Mouse (Mus musculus): ENCODE data around the gene Lix1l. TPM values are rescaled to one million over a fixed set of nuclear protein-coding genes. Genes with fewer than 3 reads are reported as not detected.

Gene Lix1l
- polyA plus RNA-seq, 1 experiment from 2014 or later: 0.73 TPM

DNA sequence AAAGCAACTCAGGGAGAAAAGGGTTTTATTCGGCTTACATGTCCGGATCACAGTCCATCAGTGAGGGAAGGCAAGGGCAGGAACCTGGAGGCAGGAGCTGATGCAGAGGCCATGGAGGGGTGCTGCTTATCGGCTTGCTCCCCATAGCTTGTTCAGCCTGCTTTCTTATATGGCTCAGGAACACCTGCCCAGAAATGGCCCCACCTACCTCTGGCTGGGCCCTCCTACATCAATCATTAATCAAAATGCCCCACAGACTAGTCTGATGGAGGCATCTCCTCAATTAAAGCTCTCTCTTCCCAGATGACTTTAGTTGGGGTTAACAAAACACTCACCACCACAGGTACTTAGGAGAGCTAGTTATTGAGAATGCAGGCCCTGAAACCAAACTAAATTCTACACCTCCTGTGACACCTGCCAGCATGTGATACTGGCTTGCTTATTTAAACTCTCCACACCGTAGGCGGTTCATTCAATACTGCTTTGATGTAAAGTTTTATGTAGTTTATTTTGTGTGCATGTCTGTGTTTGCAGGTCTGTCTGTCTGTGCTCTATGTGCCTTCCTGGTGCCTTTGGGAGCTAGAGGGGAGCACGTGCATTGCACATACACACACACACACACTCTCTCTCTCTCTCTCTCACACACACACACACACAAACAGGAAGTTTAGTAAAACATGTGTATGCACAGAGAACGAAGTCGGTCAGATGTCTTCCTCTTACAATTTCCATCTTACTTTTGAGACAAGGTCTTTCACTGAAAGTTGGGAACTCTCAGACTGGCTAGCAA lies 34.1 kb upstream of the Lix1l start:
- Histone ChIP-seq H3K4me2 (no peak overlapping the region), H3K9ac (no peak overlapping the region), H3K9me3 (replicated peaks) (no peaks in the 10 kb centered on the region), H3K27me3 (no peaks in the 10 kb centered on the region), H3K36me3 (no peaks in the 10 kb centered on the region), H3K4me1 (replicated peaks) (peaks cover 60% of the 10 kb centered on the region), H3K4me3 (replicated peaks) (no peak overlapping the region), H3K27ac (no peak overlapping the region)
- WGBS (ENCODE audit: insufficient replicate concordance): 66% methylated on average over 8 of the region's 8 CpGs
- ATAC-seq (ENCODE audit: low read depth) (no peak), DNase-seq (no peak)

DNA sequence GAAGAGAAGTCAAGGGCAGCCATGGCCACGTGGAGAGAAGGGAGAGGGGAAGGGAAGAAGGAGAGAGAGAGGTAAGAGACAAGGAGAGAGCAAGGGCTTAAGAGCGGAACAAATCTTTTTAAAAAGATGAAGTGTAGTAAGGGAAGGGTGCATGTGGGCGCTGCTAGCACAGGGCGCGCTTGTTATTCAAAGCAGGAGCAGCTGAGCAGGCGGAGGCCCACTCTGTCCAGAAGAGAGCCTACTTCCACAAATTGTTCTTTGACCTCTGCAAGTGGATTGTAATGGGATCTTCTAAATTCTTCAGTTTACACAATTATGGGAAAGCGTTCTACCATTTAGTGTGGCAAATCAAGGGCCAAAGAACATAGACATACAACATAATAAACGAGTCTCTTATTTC lies 32.3 kb upstream of the Lix1l start:
- Histone ChIP-seq H3K36me3 (no peaks in the 10 kb centered on the region), H3K27me3 (no peaks in the 10 kb centered on the region), H3K4me1 (replicated peaks) (peaks cover 50% of the 10 kb centered on the region), H3K4me3 (replicated peaks) (no peak overlapping the region), H3K27ac (no peak overlapping the region), H3K9me3 (replicated peaks) (no peaks in the 10 kb centered on the region), H3K9ac (no peak overlapping the region), H3K4me2 (no peak overlapping the region)
- no peak for DNase-seq
- no peak for ATAC-seq (ENCODE audit: low read depth)
- WGBS (ENCODE audit: insufficient replicate concordance): 68% methylated on average over 8 of the region's 8 CpGs

DNA sequence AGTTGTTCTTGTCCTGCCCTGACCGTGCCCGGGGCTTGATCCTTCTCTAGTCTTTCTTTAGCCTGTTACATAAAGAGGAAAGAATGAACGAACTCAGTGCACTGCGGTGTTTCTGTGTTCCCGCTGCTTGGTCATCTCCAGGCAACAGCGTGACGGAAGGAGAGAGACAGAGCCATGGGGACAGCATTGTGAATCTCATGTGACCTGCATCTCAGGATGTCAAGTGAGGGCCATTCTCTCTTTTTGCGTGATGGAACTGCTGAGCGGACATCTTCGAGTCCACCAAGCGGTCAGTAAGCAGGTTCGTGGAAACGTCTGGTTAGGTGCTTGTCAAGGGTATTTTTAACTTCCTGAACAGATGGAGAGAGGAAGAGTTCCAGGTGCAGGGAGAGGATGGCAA lies 31.4 kb upstream of the Lix1l start:
- DNase-seq (no peak), ATAC-seq (ENCODE audit: low read depth) (no peak)
- Histone ChIP-seq H3K9me3 (replicated peaks) (no peaks in the 10 kb centered on the region), H3K9ac (no peak overlapping the region), H3K4me2 (no peak overlapping the region), H3K27ac (no peak overlapping the region; the same call in 1 of the 2 replicates), H3K36me3 (no peaks in the 10 kb centered on the region), H3K4me1 (replicated peaks) (peaks cover 50% of the 10 kb centered on the region), H3K4me3 (replicated peaks) (no peak overlapping the region), H3K27me3 (no peaks in the 10 kb centered on the region)
- 87% methylated on average over 13 of the region's 13 CpGs for WGBS (ENCODE audit: insufficient replicate concordance)

DNA sequence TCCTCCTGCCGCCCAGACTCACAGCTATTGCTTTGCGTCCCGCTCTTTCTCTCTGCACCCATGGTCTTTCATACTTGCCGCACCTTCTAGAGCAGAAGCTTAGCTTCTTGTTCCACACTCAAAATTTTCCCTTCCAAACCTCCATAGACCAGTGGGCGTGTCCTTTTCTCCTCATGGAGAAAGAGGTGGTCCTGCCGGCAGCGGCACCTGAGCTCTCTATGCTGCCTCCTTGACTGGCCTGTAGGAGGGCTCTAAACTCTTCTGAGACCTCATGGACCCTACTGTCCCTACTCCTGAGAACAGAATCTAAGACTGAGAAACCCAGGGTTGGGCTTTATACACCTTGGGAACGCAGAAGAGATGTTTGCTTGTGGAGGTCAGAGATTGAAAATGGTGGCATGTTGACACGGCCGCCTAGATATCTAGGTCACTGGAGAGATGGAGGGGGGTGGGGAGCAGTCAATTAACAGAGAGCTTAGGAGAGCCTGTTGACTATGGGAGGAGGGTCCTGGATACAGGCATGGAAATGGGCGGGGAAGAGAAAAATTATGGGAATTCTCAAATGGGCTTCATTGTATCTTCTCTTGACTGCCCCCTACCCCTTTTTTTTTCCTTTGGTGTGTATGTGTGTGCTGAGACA lies 30.9 kb upstream of the Lix1l start:
- 75% methylated on average over 11 of the region's 11 CpGs for WGBS (ENCODE audit: insufficient replicate concordance)
- Histone ChIP-seq H3K9ac (no peak overlapping the region), H3K9me3 (replicated peaks) (no peaks in the 10 kb centered on the region), H3K4me2 (no peak overlapping the region), H3K27me3 (no peaks in the 10 kb centered on the region), H3K4me1 (replicated peaks) (peaks cover 46% of the 10 kb centered on the region), H3K27ac (peak overlapping the region; percentile 41), H3K4me3 (replicated peaks) (no peak overlapping the region), H3K36me3 (no peaks in the 10 kb centered on the region)
- no peak for DNase-seq
- ATAC-seq (ENCODE audit: low read depth): no peak

DNA sequence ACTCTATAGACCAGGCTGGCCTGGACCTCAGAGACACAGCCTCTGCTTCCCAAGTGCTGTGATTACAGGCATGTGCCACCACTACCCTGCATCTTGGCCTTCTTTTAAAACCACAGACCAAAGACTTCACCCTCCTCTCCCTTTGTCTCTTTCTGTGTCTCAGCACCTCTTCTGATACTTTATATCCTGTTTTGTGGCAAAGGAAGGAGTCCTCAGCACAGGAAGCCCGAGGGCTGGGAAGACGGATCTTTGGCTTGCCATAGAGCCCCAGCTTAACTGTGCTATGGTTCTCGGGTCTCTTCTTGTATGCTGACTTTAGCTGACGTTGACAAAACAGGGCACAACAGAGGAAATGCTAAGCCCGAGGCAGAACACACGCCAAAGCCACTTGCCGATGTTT lies 30.3 kb upstream of the Lix1l start:
- H3K9ac ChIP-seq: no peak overlapping the region
- no peaks in the 10 kb centered on the region for H3K27me3 ChIP-seq
- no peak overlapping the region for H3K4me3 ChIP-seq (replicated peaks)
- H3K4me2 ChIP-seq: no peak overlapping the region
- H3K36me3 ChIP-seq: no peaks in the 10 kb centered on the region
- WGBS (ENCODE audit: insufficient replicate concordance): 47% methylated on average over 7 of the region's 7 CpGs
- H3K4me1 ChIP-seq (replicated peaks): peaks cover 48% of the 10 kb centered on the region
- H3K27ac ChIP-seq: peak overlapping the region; percentile 41; the same call in 1 of the 2 replicates
- ATAC-seq (ENCODE audit: low read depth): no peak
- no peaks in the 10 kb centered on the region for H3K9me3 ChIP-seq (replicated peaks)
- DNase-seq: no peak

DNA sequence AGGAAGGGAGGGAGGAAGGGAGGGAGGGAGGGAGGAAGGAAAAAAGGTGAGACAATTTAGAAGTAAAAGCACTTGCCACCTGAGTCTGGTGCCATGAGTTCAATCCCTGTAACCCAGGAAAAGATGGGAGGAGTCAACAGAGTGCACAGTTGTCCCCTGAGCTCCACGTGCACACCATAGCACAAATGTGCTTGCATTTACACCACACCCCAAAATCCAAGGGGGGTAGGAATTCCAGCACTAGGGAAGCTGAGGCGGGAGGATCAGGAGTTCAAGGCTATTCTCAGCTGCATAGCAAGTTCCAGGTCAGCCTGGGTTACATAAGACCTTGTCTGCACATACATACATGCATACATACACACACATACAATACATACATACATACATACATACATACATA lies 29.6 kb upstream of the Lix1l start:
- WGBS (ENCODE audit: insufficient replicate concordance): 59% methylated on average over 2 of the region's 2 CpGs
- no peaks in the 10 kb centered on the region for H3K27me3 ChIP-seq
- peaks cover 49% of the 10 kb centered on the region for H3K4me1 ChIP-seq (replicated peaks)
- ATAC-seq (ENCODE audit: low read depth) (no peak), DNase-seq (no peak)
- no peak overlapping the region for H3K4me3 ChIP-seq (replicated peaks)
- H3K4me2 ChIP-seq: no peak overlapping the region
- no peaks in the 10 kb centered on the region for H3K9me3 ChIP-seq (replicated peaks)
- H3K9ac ChIP-seq: no peak overlapping the region
- peak overlapping the region; percentile 55; the same call in 1 of the 2 replicates for H3K27ac ChIP-seq
- no peaks in the 10 kb centered on the region for H3K36me3 ChIP-seq

DNA sequence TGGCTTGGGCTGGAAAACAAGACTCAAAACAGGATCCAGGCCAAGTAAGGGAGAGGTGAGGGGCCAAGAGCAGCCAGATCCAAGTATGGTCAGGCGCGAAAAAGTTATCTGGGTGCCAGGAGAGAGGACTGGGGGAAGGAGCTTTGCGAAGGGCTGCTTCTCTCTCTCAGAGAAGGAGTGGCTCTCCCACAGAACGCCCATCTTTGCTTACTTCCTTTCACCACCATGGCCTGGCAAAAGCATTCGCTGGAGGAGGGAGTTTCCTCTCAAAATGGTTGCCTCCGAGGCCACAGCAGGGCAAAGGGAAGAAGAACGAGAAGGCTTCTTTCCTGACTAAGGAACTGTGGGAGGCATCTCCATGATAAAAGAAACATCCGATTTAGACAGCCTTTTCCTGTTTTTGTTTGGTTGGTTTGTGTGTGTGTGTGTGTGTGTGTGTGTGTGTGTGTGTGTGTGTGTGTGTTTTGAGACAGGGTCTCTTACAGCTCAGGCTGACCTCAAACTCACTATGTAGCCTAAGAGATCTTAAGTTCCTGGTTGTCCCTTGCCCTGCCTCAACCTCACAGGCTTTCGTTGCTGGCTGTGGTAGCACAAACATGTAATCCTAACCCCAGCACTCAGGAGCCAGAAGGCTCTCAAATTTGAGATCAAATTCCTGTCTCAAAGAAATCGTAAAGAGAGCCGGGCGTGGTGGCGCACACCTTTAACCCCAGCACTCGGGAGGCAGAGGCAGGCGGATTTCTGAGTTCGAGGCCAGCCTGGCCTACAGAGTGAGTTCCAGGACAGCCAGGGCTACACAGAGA lies 28.9 kb upstream of the Lix1l start:
- Histone ChIP-seq H3K36me3 (no peaks in the 10 kb centered on the region), H3K27ac (peak overlapping the region; percentile 55; the same call in 1 of the 2 replicates), H3K9ac (no peak overlapping the region), H3K27me3 (no peaks in the 10 kb centered on the region), H3K9me3 (replicated peaks) (no peaks in the 10 kb centered on the region), H3K4me3 (replicated peaks) (no peak overlapping the region), H3K4me1 (replicated peaks) (peaks cover 52% of the 10 kb centered on the region), H3K4me2 (no peak overlapping the region)
- WGBS (ENCODE audit: insufficient replicate concordance): 52% methylated on average over 16 of the region's 16 CpGs
- ATAC-seq (ENCODE audit: low read depth) (no peak), DNase-seq (no peak)

DNA sequence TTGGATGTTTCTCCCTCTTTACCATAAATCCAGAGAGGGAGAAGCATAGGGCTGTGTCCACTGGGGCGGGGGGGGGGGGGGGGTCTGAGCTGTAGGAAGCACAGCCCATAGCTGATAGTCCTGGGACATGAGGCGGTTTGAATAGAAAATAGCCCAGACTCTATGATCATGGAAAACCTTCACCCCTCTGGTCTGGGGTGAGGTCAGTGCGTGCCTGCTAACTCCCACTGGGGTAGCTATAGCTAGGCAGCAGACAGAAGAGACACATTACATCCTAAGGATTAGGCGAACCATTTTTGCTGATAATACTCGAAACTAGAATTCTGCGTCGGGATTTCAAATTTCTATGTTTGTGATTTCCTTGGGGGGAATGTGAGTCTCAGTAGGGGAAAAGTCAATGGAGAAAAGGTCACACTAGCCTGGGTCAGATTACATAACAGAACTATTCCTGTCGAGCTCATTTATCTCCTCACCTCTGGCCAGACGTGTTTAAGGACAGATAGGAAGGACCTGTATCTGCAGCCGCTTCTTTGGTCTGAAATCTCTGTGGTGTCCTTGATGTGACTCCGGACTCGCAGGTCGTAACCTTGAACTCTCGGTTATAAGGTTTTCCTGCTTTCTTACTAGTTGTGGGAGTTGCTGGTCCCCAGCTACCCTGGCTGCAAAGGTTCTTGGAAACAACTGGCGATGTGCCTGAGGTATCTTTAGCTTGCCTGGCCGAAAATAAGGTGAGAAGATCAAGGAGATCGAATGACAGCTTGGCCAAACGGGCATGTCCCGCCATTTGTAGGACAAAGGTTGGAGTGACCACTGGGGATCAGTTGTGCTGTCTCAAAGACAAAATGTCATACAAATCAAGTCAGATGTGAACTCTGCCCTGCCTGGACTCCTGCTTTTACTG lies 27.1 kb upstream of the Lix1l start:
- H3K27me3 ChIP-seq: no peaks in the 10 kb centered on the region
- H3K4me3 ChIP-seq (replicated peaks): no peak overlapping the region
- H3K4me2 ChIP-seq: no peak overlapping the region
- no peak overlapping the region for H3K9ac ChIP-seq
- H3K36me3 ChIP-seq: no peaks in the 10 kb centered on the region
- H3K9me3 ChIP-seq (replicated peaks): no peaks in the 10 kb centered on the region
- H3K27ac ChIP-seq: no peak overlapping the region
- WGBS (ENCODE audit: insufficient replicate concordance): 57% methylated on average over 19 of the region's 19 CpGs
- DNase-seq (no peak), ATAC-seq (ENCODE audit: low read depth) (no peak)
- peaks cover 57% of the 10 kb centered on the region for H3K4me1 ChIP-seq (replicated peaks)

DNA sequence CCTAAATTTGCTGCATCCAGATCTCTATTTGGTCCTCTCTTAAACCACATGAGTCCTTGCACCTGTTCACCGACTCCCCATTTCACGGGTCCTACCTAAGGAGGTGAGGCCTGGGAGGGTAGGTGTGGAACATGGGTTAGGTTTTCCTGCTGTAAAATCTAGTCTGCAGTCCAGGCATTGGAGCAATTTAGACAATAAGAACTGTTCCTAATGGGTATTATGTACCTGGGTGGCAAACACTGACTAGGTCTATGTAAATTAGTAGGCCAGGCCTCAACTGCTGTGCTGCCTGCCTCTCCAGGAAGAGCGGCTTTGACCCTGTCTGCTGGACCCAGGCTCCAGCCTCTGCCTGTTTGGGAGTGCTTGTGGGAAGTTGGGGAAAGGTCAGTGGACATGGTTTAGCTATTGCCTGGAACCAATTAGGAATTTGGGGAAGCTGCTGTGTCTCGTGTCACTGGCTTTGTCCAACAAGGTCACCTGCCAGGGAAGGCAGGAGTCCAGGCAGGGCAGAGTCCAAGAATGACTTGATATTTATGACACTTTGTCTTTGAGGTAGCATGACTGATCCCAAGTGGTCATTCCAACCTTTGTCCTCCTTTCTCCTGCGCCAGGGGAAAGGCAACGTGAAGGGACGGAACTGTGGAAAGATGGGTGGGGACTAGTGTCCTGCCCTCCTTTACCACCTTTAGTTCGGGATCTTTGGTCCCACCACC lies 25.5 kb upstream of the Lix1l start:
- Histone ChIP-seq H3K4me2 (peak overlapping the region; percentile 71), H3K9ac (no peak overlapping the region), H3K9me3 (replicated peaks) (no peaks in the 10 kb centered on the region), H3K4me1 (replicated peaks) (peaks cover 68% of the 10 kb centered on the region), H3K27me3 (no peaks in the 10 kb centered on the region), H3K27ac (0 out of 2 replicates have a peak overlapping the region, but pooled peaks have one; percentile 53), H3K36me3 (no peaks in the 10 kb centered on the region), H3K4me3 (replicated peaks) (0 out of 2 replicates have a peak overlapping the region, but pooled peaks have one; percentile 45)
- ATAC-seq (ENCODE audit: low read depth) (no peak), DNase-seq (no peak)
- 84% methylated on average over 8 of the region's 8 CpGs for WGBS (ENCODE audit: insufficient replicate concordance)

DNA sequence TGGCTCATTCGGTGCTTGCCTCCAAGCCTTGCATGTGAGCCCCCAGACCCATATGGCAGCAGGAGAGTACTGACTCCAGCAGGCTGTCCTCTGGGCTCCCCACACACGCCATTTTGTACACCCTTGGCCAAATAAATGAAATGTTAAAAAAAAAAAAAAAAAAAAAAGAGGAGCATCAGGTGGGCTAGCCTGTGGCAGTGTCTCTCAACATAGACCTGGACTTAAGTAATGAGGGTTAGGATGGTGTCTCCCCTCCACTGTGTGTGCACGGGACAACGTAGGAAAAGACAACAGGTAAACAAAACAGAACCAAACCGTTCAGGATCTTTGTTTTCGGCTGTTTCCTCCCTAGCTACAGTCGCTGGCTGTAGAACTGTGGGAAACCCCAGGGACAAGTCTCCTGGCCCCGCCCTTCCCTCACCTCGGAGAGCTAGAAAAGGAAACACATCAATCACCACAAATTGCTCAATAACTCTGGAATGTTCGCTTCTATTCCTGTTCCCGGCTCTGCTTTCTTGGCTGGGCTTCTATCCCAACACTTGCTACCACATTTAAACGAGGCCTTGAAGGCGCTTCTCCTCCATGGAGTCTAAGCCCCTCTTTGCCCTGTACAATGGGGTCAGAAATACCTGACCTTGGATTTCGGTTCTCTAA lies 24.8 kb upstream of the Lix1l start:
- 23% methylated on average over 14 of the region's 14 CpGs for WGBS (ENCODE audit: insufficient replicate concordance)
- H3K4me2 ChIP-seq: peak overlapping the region; percentile 71
- DNase-seq: no peak
- no peak for ATAC-seq (ENCODE audit: low read depth)
- peak overlapping the region; percentile 59 for H3K9ac ChIP-seq
- no peaks in the 10 kb centered on the region for H3K27me3 ChIP-seq
- H3K4me1 ChIP-seq (replicated peaks): peaks cover 72% of the 10 kb centered on the region
- H3K36me3 ChIP-seq: no peaks in the 10 kb centered on the region
- no peaks in the 10 kb centered on the region for H3K9me3 ChIP-seq (replicated peaks)
- peak overlapping the region; percentile 53 for H3K27ac ChIP-seq
- H3K4me3 ChIP-seq (replicated peaks): peak overlapping the region; percentile 45
